Mouse (Mus musculus) fibroblast of lung, adult 2 months (primary cell): ENCODE results near the gene Slc7a14.
"Not testable (repeated sequence)": the region's sequence is repeated elsewhere in the genome, so short reads cannot be mapped to it uniquely, and the experiment has no call there.

Experiments used
- DNase-seq: peaks from one replicate; pipeline ENCODE4 v3.0.0-alpha.2; 2011; ENCODE audit warnings: low read depth

Slc7a14 gene

DNA sequence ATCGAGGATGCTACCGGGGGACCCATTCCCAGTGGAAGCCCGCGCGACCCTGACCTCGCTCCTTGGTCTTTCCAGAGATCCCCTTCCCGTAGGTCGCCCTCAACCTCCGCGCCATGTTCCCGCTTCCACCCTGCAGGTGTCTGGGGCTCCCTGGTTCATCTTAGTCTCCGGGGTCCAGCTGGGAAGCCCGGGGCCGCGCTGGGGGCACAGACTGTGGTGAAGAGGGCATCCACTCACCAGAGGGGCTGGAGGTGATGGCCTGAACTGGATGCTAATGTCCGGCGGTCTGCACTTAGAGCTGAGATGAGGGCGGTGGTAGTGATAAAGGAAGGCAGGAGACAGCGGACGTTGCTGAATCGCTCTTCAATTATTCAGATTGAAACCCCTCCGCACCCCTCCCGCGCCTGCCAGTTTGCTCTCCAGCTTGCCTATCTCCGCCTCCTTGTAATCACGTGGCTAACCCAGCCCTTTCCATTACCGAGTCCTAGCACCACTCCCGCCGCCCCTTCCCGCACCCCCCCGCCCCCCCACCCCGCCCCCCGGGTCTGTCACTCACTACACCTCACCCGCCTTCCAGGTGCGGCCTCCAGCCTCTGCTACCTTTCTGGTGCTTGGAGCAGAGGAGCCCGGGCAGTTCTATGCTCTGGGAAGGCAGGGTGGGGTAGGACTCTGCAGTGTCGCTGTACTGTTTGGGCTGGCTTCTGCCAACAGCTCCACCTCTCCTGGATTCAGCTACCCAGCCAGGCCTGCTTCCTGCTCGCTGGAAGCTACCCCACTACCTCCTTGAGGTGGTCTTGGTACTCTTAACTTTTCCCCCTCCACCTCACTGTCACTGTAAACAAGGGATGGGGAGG is at the start of gene Slc7a14:
Gene Slc7a14 (minus strand): TSS at position 445 of the 854 bp plus-strand sequence.
- DNase-seq: no peak

DNA sequence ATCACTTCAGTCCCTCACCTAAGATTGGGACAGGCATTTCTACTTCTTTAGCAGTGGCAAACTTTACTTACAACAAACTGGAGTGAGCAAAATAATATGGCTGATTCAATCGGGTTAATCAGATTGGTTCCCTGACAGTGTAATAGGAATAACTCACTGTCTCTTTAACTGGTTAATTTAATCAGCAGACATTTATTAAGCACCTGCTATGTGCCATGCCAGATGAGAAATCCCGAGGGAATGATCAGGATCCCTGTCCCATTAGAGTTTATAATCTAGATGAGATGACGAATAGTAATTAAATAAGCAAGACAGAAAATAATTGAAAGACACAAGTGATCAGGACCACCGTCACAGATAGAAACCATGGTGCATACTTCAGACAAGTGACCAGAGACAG is 36.4 kb upstream of the Slc7a14 start:
- DNase-seq: no peak

DNA sequence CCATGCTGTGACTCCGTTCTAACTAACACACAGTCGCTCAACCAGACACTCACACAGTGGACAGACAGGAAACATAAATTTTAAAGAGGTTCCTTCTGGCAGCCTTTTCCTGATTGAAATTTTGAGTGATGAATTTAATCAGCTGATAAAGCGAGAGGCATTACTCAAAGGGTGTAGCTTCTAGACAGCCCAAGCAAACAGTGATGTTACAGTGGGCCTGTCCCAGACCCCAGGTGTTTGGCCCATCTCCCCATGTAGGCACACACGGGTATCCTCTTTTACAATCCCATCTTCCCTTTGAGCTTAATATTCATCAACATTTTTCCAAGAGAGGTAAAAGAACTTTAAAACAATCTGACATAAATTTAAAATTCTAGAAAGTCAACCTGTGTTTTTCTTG is 35.6 kb upstream of the Slc7a14 start:
- no peak for DNase-seq

DNA sequence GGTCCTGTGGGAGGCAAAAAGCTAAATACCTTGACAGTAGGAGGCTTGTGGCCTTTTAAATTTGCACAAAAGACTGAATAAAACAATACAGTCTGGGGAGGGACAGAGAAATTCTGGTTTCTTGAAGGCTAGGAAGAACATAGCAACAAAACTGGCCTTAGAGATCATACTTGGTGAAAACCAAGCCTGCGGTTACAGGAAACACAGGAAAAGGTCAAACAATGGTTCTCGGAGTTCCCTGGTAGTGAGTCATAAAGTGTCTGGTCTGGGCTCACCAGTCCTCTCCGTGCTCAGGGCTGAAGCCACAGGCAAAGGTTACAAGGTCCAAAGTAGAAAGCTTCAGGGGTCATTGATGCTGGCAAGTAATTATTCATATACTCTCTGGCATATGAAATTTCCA is 29.1 kb upstream of the Slc7a14 start:
- DNase-seq: peak; percentile 4

DNA sequence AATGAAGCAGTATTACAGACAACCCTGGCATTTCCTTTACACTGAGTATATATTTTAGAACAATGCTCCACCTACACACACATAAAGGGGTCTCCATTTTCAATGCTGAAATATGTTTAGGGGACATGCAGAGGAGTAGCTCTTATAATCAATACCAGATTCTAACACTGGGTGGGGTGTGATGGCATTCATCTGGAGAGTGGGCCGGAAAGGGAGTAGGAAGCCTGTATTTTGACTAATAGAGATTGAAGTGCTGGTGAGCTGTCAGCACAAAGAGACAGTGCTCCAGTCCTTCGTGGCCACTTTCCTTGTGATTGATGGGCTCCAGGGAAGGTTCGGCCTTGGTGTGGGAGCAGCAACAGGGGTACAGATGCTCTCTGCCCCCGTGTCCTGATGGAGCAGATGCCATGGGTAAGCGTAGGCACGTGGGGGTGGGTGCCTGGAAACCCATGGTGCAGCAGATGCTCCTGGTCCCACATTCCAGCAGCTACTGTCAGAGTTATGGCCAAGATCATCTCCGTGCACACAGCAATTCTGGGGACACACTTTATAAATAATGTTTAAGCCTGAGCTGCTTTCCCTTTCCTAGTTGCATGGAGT is 18.2 kb upstream of the Slc7a14 start:
- no peak for DNase-seq

DNA sequence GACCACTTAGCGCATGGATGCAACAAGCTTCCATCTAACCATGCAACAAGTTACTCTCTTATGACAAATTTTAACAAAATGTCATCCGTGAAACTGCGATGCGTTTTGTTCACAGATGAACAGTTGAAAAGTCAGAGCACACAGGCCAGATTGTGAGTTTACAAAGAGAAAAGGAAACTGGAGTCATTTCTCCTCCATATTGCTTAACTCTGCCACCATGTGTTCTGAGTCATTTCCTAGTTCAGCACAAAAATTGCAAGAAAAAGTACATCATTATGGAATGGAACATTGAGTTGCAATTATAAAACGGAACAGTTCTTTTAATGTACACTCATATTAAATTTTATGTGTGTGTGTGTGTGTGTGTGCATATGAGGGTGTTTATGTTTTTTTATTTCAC is 17.6 kb upstream of the Slc7a14 start:
- DNase-seq: no peak

DNA sequence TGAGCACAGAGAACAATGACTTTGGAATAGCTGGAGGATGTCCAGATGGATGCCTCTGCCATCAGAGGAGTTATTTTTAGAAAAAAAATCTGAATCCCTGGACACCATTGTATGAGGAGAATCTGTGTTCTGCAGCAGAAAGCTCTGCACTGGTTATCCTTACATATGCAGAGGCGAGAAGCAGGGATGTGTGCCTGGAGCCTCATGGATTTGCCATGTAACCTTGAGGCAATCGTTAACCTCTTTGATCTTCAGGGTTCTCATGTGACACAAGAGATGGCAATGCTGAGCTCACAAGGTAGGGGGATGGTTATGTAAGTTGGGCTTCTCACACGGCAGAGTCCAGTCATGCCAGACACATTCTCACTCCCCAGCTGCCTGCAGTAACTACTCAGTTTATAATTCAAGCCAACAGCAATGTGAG is 14.1 kb upstream of the Slc7a14 start:
- DNase-seq: no peak

DNA sequence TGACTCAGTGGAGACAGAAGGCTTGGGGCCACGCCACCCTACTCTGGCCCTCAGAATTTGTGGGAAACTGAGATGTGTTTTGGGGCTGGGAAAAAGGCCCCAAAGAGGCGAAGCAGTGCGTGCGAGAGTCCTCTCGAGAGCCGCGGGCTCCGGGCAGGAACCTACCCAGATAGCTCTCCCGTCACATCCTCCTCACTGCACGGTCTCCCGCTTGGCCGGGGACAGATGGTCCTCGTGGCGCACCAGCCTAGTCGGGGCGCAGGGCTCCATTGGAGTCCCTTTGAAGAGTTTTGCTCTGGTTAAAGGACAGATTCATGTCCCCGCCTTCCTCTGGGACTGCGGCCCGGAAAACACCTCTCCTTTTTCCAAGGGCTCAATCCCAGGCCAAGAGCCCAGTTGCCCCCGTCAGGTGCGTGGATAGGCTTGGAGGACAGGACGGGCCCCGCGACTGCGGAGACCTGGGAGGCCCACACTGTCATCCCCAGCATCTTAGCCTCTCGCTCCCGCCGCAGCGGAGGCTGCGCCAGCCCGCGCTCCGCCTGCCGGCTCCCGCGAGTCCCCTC is 726 bp downstream of the Slc7a14 start:
- no peak for DNase-seq

DNA sequence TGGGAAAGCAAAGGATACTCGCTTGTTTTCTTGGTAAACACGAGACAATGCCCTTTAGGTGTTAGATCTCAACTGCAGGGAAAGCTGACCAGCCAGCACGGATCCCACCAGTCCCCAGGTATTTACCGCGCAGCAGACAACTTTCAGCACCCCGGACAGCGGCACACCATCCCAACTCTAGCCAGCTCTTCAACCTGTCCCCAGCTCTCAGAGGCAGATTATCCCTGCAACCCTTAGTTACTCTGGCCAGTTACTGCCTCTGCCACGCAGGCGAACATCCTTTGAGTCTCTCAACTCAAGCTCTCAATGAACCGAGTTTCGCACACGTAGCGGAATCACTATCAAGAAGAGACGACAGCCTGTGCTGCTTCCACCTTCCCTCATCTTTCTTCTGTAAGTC is 1.3 kb downstream of the Slc7a14 start:
- no peak for DNase-seq

DNA sequence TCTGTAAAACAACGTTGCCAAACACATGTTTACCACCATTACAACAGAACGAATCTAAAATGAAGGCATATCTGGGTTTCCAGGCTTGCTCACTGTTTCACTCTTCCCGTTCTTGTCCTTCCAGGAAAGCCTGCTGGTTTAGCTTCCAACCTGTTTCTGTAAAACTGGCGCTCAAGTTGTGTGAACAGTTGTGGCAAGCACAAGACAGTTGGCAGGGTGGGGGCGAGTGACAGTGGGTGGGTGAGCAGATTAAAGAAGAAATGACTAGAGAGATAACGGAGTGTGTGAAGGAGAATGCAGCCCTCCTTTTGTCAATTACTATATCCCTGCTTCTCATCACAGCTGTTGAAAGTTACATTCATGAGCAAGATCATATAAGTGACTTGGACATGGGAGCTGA is 2.2 kb downstream of the Slc7a14 start:
- DNase-seq: no peak

DNA sequence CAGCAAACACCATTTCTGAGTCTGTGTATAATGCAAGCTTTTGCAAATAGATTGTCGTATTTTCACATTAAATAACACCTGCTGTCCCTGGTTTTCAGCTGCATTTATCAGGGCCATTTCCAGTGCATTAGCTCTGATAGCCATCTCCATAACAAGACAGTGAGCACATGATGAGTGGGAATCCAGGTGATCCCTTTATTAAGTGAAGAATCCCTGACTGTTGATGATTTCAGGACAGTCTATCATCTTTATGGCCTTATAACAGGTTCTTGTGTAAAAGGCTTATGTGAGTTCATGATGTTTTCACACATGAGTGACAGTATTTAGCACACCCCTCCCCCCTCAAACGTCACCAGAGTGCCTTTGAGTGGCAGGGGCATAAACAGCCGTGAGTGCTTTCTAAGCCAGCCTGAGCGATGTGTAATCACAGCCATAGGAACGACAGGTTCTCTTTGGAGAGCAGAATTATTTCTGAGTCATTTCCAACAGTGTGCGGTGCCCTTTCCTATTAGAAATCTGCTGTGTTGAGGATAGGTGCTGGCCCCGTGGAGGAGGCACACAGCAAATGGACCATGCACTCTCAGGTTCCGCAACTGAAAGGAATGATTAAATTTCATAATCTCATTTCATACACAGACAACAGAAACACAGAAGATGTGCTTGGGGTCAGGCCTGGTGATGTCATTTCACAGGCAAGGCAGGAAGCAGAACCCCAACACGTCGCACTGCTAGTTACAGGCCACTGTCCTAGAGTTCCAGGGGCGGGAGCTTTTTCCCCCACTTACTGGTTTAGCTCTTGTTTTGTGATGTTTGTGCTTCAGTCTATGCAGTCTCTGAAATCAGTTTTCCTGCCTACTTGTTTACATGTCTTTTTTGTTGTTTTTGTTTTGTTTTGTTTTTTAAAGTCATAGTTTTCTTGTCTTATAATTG is 18.2 kb downstream of the Slc7a14 start:
- no peak for DNase-seq

DNA sequence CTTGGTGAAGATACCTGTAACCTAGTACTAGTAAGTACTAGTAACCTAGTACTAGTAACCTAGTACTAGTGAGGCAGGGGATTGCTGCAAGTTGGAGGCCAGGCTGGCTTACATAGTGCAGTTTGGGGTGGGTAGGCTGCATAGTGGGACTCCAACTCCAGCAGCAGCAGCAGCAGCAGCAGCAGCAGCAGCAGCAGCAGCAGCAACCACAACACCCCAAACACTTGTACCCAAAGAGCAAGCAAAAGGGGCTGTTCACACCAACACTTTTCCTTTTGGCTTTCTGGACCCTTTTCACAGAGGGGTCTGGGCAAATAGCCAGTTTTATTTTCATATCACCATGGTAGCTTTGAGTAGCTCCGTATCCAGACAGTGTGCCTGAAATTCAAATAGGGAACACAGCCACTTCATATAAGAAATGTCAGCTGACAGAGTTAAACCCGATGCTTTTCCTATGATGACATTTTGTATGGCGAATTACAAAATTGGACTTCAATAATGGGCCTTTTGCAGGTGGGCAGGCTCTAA is 22.7 kb downstream of the Slc7a14 start:
- DNase-seq: no peak

DNA sequence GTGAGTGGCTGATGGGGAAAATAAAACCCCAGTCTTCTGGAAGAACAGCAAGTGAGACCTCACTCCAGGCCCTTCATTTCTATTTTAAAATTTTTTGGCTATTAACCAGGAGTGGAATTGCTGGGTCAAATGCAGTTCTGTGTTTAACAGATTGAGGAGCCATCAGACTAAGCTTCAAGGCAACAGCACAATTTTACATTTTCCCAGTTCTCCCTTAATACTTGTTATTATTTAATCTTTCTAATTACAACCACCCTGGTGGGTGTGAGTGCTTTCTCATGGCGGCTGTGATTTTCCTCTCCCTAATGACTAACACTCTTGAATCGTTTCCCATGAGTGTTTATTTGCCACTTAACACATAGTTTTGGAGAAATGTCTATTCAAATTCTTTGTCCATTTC is 29.1 kb downstream of the Slc7a14 start:
- DNase-seq: no peak

DNA sequence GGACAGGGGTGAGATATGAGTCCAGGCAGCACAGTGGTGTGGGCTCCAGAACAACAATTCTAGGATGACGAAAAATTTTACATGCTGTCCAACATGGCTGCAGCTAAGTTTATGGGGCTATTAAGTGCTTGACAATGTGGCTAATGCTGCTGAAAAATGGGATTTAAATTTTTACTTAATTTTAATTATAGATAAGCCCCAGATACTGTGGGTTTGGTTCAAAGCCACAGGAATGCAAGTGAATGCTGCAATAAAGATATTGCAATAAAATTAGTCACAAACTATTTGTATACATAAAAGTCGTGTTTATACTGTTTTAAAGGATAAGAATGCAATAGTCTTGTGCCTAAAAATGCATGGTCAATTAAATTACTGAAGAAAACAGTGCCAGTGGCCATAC is 35.3 kb downstream of the Slc7a14 start:
- no peak for DNase-seq

DNA sequence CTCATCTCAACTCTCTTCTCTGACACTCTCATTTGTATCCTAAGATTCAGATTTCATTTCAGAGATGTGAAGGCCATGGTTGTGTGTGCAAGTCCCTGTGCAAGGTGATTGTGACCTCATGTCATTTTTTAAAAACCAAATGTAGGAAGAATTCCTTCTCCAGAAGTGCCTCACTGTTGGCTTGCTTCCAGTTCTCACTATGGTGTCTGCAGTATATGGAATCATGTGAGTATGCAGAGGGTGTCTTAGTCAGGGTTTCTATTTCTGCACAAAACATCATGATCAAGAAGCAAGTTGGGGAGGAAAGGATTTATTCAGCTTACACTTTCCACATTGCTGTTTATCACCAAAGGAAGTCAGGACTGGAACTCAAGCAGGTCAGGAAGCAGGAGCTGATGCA is 36.9 kb downstream of the Slc7a14 start:
- not testable (repeated sequence) for DNase-seq

DNA sequence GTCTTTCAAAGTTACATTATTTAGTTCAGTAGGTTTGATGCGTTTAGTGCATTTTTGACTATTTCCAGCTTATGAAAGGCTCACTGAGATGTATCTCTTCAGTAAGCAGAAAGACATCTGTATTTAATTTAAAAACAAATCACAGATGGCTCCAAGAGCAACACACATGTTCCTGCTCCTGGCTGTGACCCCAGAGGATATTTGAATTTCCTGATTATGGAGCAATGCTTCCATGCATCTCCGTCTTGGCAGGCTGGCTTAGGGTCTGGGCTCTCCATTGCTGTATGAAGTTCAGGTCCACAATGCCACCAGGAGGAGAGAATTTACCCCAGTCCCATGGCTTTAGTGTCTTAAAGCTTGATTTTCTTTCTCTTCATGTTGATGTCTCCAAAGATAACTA is 37.5 kb downstream of the Slc7a14 start:
- DNase-seq: peak; percentile 13

DNA sequence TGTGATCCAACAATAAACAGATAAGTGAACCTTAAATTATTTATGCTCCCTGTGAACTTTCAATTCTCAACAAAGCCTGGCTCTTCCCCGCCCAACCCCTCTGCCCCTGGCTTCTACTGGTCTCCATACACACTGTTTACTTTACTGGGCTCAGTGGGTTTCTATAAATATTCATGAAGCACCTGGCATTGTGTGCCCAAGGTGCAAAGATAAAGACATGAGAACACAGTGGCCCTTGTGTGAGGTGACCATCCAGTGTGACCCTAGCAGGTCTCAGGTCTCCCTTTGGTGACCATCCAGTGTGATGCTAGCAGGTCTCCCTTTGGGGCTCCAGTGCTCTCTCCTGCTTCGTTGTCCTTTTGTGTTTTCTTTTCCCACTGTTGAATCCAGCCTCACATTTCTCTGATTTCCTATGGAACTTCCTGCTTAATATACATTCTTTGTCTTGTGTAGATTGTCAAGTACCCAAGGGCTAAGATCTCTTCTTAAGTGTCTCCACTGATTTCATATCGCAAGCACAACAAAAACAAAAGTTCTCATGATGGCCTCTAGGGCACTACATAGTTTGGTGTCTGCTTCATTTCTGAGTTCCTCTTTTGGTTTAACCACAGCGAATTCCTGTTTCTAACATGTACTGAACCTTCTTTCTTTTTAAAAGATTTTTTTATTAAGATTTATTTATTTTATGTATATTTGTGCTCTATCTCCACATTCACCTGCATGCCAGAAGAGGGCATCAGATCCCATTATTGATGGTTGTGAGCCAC is 40.4 kb downstream of the Slc7a14 start:
- no peak for DNase-seq

DNA sequence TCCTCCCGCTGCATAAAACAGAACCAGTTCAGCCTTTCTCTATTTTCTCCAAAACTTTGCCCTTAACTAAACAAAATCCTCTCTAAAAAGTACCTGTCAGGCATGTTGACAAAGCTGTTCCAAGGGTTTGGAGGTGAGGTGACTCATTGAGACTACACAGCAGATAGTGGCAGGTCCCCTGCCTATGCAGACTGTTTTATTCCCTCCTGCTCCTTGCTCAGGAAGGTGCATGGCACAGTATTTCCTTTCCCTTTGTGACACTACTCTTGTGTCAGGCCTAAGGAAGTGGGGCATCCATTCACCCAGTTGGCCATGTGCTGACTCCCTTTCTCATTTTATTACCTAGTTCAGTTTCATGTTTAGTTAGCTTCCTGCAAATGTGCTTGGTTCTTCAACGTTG is 42.3 kb downstream of the Slc7a14 start:
- no peak for DNase-seq

DNA sequence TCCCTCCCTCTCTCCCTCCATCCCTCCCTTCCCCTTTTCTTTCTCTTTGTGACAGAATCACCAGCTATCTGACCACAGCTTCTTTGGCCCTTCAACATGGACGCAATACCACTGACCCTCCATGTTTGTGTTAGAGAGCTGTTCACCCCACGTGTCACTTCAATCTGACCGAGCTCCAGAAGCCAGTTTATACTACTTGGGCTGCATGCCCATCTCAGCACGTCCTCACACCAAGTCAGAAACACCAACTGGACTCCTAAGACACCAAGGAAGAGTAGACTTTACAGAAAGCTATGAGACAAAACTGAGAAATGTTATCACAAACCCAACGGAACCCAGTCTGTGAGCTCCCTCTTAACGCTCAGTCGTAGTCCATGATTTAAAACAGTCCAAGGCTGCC is 43.2 kb downstream of the Slc7a14 start:
- DNase-seq: no peak

DNA sequence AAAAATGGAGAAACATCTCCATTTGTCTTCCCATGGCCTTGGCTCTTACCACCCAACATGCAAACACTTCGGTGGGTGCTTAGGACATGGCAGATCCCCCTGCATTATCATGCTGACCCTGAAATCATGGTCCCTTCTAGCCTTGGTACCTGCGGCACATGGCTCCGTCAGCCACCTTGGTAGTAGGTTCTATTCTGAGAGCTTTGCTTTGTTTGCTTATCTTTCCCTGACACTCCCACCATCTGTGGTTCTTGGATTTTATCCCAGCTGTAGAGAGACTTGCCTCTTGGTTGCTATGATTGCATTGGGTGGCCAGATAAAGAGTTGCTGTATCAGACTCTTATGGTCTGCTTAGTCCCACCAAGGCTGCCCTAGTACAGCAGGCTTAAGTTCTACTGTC is 46.6 kb downstream of the Slc7a14 start:
- no peak for DNase-seq

DNA sequence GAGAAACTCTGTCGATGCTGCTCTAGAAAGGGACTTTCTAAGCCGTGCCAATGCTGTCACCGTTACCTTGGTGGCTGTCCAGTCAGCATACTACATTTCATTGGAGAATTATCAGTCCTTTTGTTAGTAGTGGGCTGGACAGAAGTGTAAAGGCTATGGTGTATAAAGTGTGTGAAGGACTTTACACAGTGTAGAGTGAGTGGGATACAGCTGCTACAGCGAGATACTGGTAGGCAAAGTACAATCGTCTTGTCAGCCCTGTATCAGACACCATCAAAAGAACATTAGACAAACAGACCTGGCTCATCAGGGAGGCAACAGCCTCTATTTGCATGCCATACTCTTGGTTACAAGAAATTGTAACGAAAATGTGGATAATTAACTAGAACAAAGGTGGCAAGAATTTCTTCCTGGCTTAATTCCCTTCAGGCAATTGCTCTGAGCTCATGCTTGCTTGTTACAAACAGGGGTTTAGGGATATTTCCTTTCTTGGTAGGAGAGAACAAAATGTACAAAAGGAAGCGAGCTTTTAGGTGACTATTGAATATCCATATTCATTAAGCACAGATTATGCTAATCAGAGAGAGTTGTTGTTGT is 48.7 kb downstream of the Slc7a14 start:
- DNase-seq: no peak
